Mouse (Mus musculus): ENCODE measurements at regions not wholly inside any gene's neighbourhood (a gene's known extent, or its start where the extent isn't known, plus 50 kb on each side); places are given as distances from the start of the nearest gene placed in this dataset.

GRCm38 (mm10) chr13:94619511-94619910 is 169.2 kb upstream of the Tbca start:
- H3K9me3 ChIP-seq, result no peaks in the 10 kb centered on the region
- H3K4me3 ChIP-seq (replicated peaks), result no peak overlapping the region
- no peaks in the 10 kb centered on the region for H3K36me3 ChIP-seq (replicated peaks; ENCODE audit: low read length)
- TF ChIP-seq GATA1 (IDR thresholded peaks at IDR 0.05; ENCODE audit: borderline replicate concordance, low read length), result no peak
- no peak for TF ChIP-seq FLI1 (IDR thresholded peaks at IDR 0.05; ENCODE audit: low read length)
- peaks cover 6% of the 10 kb centered on the region for H3K27me3 ChIP-seq (replicated peaks)
- no peaks in the 10 kb centered on the region for H3K4me1 ChIP-seq

- H3K36me3 ChIP-seq (replicated peaks; ENCODE audit: low read length), result no peaks in the 10 kb centered on the region
- H3K27me3 ChIP-seq (replicated peaks), result peaks cover 7% of the 10 kb centered on the region
- TF ChIP-seq GATA1 (IDR thresholded peaks at IDR 0.05; ENCODE audit: borderline replicate concordance, low read length) (no peak), FLI1 (IDR thresholded peaks at IDR 0.05; ENCODE audit: low read length) (no peak)
- no peak overlapping the region for H3K4me3 ChIP-seq (replicated peaks)
- 0 out of 2 replicates have a peak, but pooled peaks cover 4% of the 10 kb centered on the region for H3K9me3 ChIP-seq
- H3K4me1 ChIP-seq, result no peaks in the 10 kb centered on the region
Observed at GRCm38 (mm10) chr13:94630055-94630454, 158.7 kb upstream of the Tbca start.

GRCm38 (mm10) chr13:94630685-94631084 is 158.0 kb upstream of the Tbca start:
- no peak overlapping the region for H3K4me3 ChIP-seq (replicated peaks)
- TF ChIP-seq GATA1 (IDR thresholded peaks at IDR 0.05; ENCODE audit: borderline replicate concordance, low read length) (no peak), FLI1 (IDR thresholded peaks at IDR 0.05; ENCODE audit: low read length) (no peak)

GRCm38 (mm10) chr13:94632730-94633129 is 156.0 kb upstream of the Tbca start:
- TF ChIP-seq GATA1 (IDR thresholded peaks at IDR 0.05; ENCODE audit: borderline replicate concordance, low read length) (no peak), FLI1 (IDR thresholded peaks at IDR 0.05; ENCODE audit: low read length) (no peak)

More at GRCm38 (mm10) chr13:94630685-94631084, 158.0 kb upstream of the Tbca start:
- H3K27me3 ChIP-seq (replicated peaks), result peaks cover 7% of the 10 kb centered on the region
- 0 out of 2 replicates have a peak, but pooled peaks cover 4% of the 10 kb centered on the region for H3K9me3 ChIP-seq
- no peaks in the 10 kb centered on the region for H3K36me3 ChIP-seq (replicated peaks; ENCODE audit: low read length)
- H3K4me1 ChIP-seq, result no peaks in the 10 kb centered on the region

GRCm38 (mm10) chr13:94640336-94640735 is 148.4 kb upstream of the Tbca start:
- Histone ChIP-seq H3K4me3 (replicated peaks) (no peak overlapping the region), H3K27me3 (replicated peaks) (peaks cover 6% of the 10 kb centered on the region)
- no peak for TF ChIP-seq FLI1 (IDR thresholded peaks at IDR 0.05; ENCODE audit: low read length)
- no peak for TF ChIP-seq GATA1 (IDR thresholded peaks at IDR 0.05; ENCODE audit: borderline replicate concordance, low read length)

More at GRCm38 (mm10) chr13:94632730-94633129, 156.0 kb upstream of the Tbca start:
- H3K27me3 ChIP-seq (replicated peaks), result peaks cover 7% of the 10 kb centered on the region
- no peak overlapping the region for H3K4me3 ChIP-seq (replicated peaks)
- H3K9me3 ChIP-seq, result peaks cover 7% of the 10 kb centered on the region; the same call in 1 of the 2 replicates
- no peaks in the 10 kb centered on the region for H3K36me3 ChIP-seq (replicated peaks; ENCODE audit: low read length)
- no peaks in the 10 kb centered on the region for H3K4me1 ChIP-seq

GRCm38 (mm10) chr13:94645241-94646206 is 143.2 kb upstream of the Tbca start:
- H3K9me3 ChIP-seq, result 0 out of 2 replicates have a peak, but pooled peaks cover 3% of the 10 kb centered on the region
- TF ChIP-seq GATA1 (IDR thresholded peaks at IDR 0.05; ENCODE audit: borderline replicate concordance, low read length), result no peak
- TF ChIP-seq FLI1 (IDR thresholded peaks at IDR 0.05; ENCODE audit: low read length), result no peak
- no peaks in the 10 kb centered on the region for H3K36me3 ChIP-seq (replicated peaks; ENCODE audit: low read length)
- no peak overlapping the region for H3K4me3 ChIP-seq (replicated peaks)
- peaks cover 11% of the 10 kb centered on the region for H3K27me3 ChIP-seq (replicated peaks)
- no peaks in the 10 kb centered on the region for H3K4me1 ChIP-seq

More at GRCm38 (mm10) chr13:94640336-94640735, 148.4 kb upstream of the Tbca start:
- H3K36me3 ChIP-seq (replicated peaks; ENCODE audit: low read length), result no peaks in the 10 kb centered on the region
- no peaks in the 10 kb centered on the region for H3K4me1 ChIP-seq
- H3K9me3 ChIP-seq, result peaks cover 3% of the 10 kb centered on the region; the same call in 1 of the 2 replicates

- Histone ChIP-seq H3K27me3 (replicated peaks) (peaks cover 11% of the 10 kb centered on the region), H3K36me3 (replicated peaks; ENCODE audit: low read length) (no peaks in the 10 kb centered on the region)
Observed at GRCm38 (mm10) chr13:94646326-94646725, 142.4 kb upstream of the Tbca start.

GRCm38 (mm10) chr13:94646781-94647555 is 141.7 kb upstream of the Tbca start:
- TF ChIP-seq GATA1 (IDR thresholded peaks at IDR 0.05; ENCODE audit: borderline replicate concordance, low read length) (no peak), FLI1 (IDR thresholded peaks at IDR 0.05; ENCODE audit: low read length) (no peak)
- Histone ChIP-seq H3K4me3 (replicated peaks) (no peak overlapping the region), H3K9me3 (0 out of 2 replicates have a peak, but pooled peaks cover 3% of the 10 kb centered on the region), H3K4me1 (no peaks in the 10 kb centered on the region), H3K27me3 (replicated peaks) (peaks cover 11% of the 10 kb centered on the region), H3K36me3 (replicated peaks; ENCODE audit: low read length) (no peaks in the 10 kb centered on the region)

More at GRCm38 (mm10) chr13:94646326-94646725, 142.4 kb upstream of the Tbca start:
- H3K4me3 ChIP-seq (replicated peaks), result no peak overlapping the region
- no peak for TF ChIP-seq FLI1 (IDR thresholded peaks at IDR 0.05; ENCODE audit: low read length)
- no peak for TF ChIP-seq GATA1 (IDR thresholded peaks at IDR 0.05; ENCODE audit: borderline replicate concordance, low read length)
- H3K9me3 ChIP-seq, result 0 out of 2 replicates have a peak, but pooled peaks cover 3% of the 10 kb centered on the region
- no peaks in the 10 kb centered on the region for H3K4me1 ChIP-seq

- Histone ChIP-seq H3K4me3 (replicated peaks) (no peak overlapping the region), H3K4me1 (no peaks in the 10 kb centered on the region), H3K27me3 (replicated peaks) (peaks cover 11% of the 10 kb centered on the region), H3K36me3 (replicated peaks; ENCODE audit: low read length) (no peaks in the 10 kb centered on the region), H3K9me3 (0 out of 2 replicates have a peak, but pooled peaks cover 3% of the 10 kb centered on the region)
- TF ChIP-seq FLI1 (IDR thresholded peaks at IDR 0.05; ENCODE audit: low read length), result no peak
- no peak for TF ChIP-seq GATA1 (IDR thresholded peaks at IDR 0.05; ENCODE audit: borderline replicate concordance, low read length)
Observed at GRCm38 (mm10) chr13:94647566-94647965, 141.1 kb upstream of the Tbca start.
